Mouse (Mus musculus): ENCODE measurements around the gene Fam196b. TPM values are rescaled to one million over a fixed set of nuclear protein-coding genes. Genes with fewer than 3 reads are reported as not detected.

Gene Fam196b
- polyA plus RNA-seq, 1 experiment from 2014 or later: 1.4 TPM

DNA sequence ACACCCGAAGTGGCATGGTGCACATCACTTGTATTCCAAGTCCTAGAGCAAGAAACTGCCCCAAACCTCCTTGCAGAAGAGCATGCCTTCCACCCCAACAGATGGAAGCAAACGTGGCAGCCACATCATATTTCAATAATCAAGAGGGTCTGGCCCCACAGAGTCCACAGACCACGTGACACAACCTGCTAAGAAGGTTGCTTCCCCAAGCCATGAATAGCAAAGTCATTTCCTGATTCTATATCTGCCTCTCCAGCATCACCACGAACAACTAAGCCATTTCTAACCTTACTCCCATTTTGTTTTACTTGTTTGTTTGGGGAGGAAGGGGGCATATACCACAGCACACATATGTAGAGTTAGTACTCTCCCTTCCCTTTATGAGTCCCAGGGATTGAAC lies 69.6 kb downstream of the Fam196b start:
- DNase-seq (ENCODE audit: low spot score): no peak

DNA sequence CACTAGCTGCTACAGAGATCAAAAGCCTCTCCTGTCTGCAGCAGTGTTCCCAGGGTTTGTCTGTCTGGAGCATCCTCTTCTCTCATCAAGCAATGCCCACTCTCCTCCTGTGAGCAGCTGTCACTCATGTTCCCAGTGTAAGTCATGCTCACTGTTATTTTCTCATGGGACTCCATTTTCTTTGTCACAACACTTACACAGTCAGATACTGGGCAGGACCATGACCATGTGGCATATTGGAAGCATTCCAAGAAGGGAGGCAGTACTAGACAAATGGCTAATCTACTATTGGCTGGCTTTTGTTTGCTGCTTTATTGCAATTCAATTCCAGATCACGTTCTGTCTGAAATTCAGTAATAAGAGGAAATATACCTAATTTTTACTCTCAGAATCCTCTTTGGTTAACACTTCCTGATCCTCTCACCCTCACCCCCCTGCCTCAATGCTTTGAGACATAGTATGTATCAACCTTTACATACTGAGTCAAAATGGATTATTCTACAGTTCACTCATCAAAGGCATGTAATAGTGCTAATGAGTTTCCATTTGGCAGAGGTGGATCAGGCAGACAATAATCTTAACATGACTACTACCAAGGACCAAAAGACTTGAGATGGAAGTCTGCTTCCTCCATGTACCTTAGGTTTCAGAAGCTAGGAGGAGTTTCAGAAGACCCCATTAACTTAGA lies 70.5 kb downstream of the Fam196b start:
- H3K9me3 ChIP-seq (ENCODE audit: control insufficient read depth, low read length): no peaks in the 10 kb centered on the region
- ATAC-seq (ENCODE audit: insufficient read depth, low FRiP score, low TSS enrichment) (no peak), DNase-seq (ENCODE audit: low spot score) (no peak)
- H3K4me2 ChIP-seq (ENCODE audit: low read depth): no peak overlapping the region
- H3K4me1 ChIP-seq (ENCODE audit: control insufficient read depth, insufficient read depth, low read length): no peaks in the 10 kb centered on the region
- H3K9ac ChIP-seq (ENCODE audit: low read length): no peak overlapping the region
- H3K36me3 ChIP-seq (ENCODE audit: control insufficient read depth, insufficient read depth, low read length): no peaks in the 10 kb centered on the region
- H3K27ac ChIP-seq (ENCODE audit: low read depth, low read length): no peak overlapping the region
- no peaks in the 10 kb centered on the region for H3K27me3 ChIP-seq (ENCODE audit: control insufficient read depth, insufficient read depth, low read length)
- 85% methylated on average over 1 of the region's 1 CpGs for WGBS
- H3K4me3 ChIP-seq (ENCODE audit: low read depth, low read length): no peak overlapping the region

More for the DNA sequence above, 69.6 kb downstream of the Fam196b start:
- H3K27ac ChIP-seq (ENCODE audit: low read depth, low read length): no peak overlapping the region
- H3K27me3 ChIP-seq (ENCODE audit: control insufficient read depth, insufficient read depth, low read length): no peaks in the 10 kb centered on the region
- no peak overlapping the region for H3K4me3 ChIP-seq (ENCODE audit: low read depth, low read length)
- ATAC-seq (ENCODE audit: insufficient read depth, low FRiP score, low TSS enrichment): no peak
- H3K9me3 ChIP-seq (ENCODE audit: control insufficient read depth, low read length): no peaks in the 10 kb centered on the region
- peaks cover 3% of the 10 kb centered on the region; the same call in 1 of the 2 replicates for H3K4me1 ChIP-seq (ENCODE audit: control insufficient read depth, insufficient read depth, low read length)
- H3K4me2 ChIP-seq (ENCODE audit: low read depth): no peak overlapping the region
- no peak overlapping the region for H3K9ac ChIP-seq (ENCODE audit: low read length)
- no peaks in the 10 kb centered on the region for H3K36me3 ChIP-seq (ENCODE audit: control insufficient read depth, insufficient read depth, low read length)
- WGBS: 82% methylated on average over 4 of the region's 4 CpGs

- WGBS: 87% methylated on average over 6 of the region's 6 CpGs
- Histone ChIP-seq H3K4me1 (ENCODE audit: control insufficient read depth, insufficient read depth, low read length) (no peaks in the 10 kb centered on the region), H3K4me2 (ENCODE audit: low read depth) (no peak overlapping the region), H3K9me3 (ENCODE audit: control insufficient read depth, low read length) (no peaks in the 10 kb centered on the region), H3K27me3 (ENCODE audit: control insufficient read depth, insufficient read depth, low read length) (no peaks in the 10 kb centered on the region), H3K4me3 (ENCODE audit: low read depth, low read length) (no peak overlapping the region), H3K36me3 (ENCODE audit: control insufficient read depth, insufficient read depth, low read length) (no peaks in the 10 kb centered on the region), H3K9ac (ENCODE audit: low read length) (no peak overlapping the region), H3K27ac (ENCODE audit: low read depth, low read length) (no peak overlapping the region)
- ATAC-seq (ENCODE audit: insufficient read depth, low FRiP score, low TSS enrichment): no peak
- no peak for DNase-seq (ENCODE audit: low spot score)
These were observed 74.9 kb downstream of the Fam196b start for GRCm38 (mm10) chr11:34389261-34390116.

GRCm38 (mm10) chr11:34392105-34392504 lies 77.5 kb downstream of the Fam196b start:
- Histone ChIP-seq H3K4me2 (ENCODE audit: low read depth) (no peak overlapping the region), H3K4me3 (ENCODE audit: low read depth, low read length) (no peak overlapping the region), H3K4me1 (ENCODE audit: control insufficient read depth, insufficient read depth, low read length) (no peaks in the 10 kb centered on the region), H3K9ac (ENCODE audit: low read length) (no peak overlapping the region), H3K36me3 (ENCODE audit: control insufficient read depth, insufficient read depth, low read length) (no peaks in the 10 kb centered on the region), H3K27me3 (ENCODE audit: control insufficient read depth, insufficient read depth, low read length) (no peaks in the 10 kb centered on the region), H3K27ac (ENCODE audit: low read depth, low read length) (no peak overlapping the region), H3K9me3 (ENCODE audit: control insufficient read depth, low read length) (no peaks in the 10 kb centered on the region)
- ATAC-seq (ENCODE audit: insufficient read depth, low FRiP score, low TSS enrichment): no peak
- no peak for DNase-seq (ENCODE audit: low spot score)
- WGBS: 31% methylated on average over 4 of the region's 4 CpGs

DNA sequence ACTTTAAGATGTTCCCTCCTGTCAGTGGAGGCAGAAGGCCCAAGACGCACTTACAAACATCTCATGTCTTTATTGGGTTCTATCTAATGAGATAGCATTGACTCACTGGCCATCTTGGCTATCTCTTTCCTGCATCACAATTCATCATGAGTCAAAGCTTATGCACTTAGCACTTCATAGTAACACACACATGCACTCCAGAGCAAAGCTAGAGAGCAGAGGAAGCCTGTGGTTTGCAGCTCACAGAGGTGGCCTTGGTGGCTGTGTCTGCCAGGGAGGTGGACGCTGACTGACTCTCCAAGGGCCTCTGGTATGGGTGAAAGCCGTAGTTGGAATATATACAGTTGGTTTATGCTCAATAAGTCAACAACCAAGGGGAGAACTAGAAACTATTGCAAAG lies 81.2 kb downstream of the Fam196b start:
- H3K27ac ChIP-seq (ENCODE audit: low read depth, low read length): no peak overlapping the region
- no peaks in the 10 kb centered on the region for H3K36me3 ChIP-seq (ENCODE audit: control insufficient read depth, insufficient read depth, low read length)
- ATAC-seq (ENCODE audit: insufficient read depth, low FRiP score, low TSS enrichment) (no peak), DNase-seq (ENCODE audit: low spot score) (no peak)
- 88% methylated on average over 3 of the region's 3 CpGs for WGBS
- no peak overlapping the region for H3K4me3 ChIP-seq (ENCODE audit: low read depth, low read length)
- H3K27me3 ChIP-seq (ENCODE audit: control insufficient read depth, insufficient read depth, low read length): no peaks in the 10 kb centered on the region
- no peaks in the 10 kb centered on the region for H3K4me1 ChIP-seq (ENCODE audit: control insufficient read depth, insufficient read depth, low read length)
- H3K4me2 ChIP-seq (ENCODE audit: low read depth): no peak overlapping the region
- no peaks in the 10 kb centered on the region for H3K9me3 ChIP-seq (ENCODE audit: control insufficient read depth, low read length)
- no peak overlapping the region for H3K9ac ChIP-seq (ENCODE audit: low read length)

- no peak overlapping the region for H3K9ac ChIP-seq (ENCODE audit: low read length)
- no peak overlapping the region for H3K27ac ChIP-seq (ENCODE audit: low read depth, low read length)
- ATAC-seq (ENCODE audit: insufficient read depth, low FRiP score, low TSS enrichment): no peak
- H3K9me3 ChIP-seq (ENCODE audit: control insufficient read depth, low read length): no peaks in the 10 kb centered on the region
- H3K27me3 ChIP-seq (ENCODE audit: control insufficient read depth, insufficient read depth, low read length): no peaks in the 10 kb centered on the region
- H3K4me2 ChIP-seq (ENCODE audit: low read depth): no peak overlapping the region
- DNase-seq (ENCODE audit: low spot score): no peak
- H3K4me1 ChIP-seq (ENCODE audit: control insufficient read depth, insufficient read depth, low read length): no peaks in the 10 kb centered on the region
- 89% methylated on average over 5 of the region's 5 CpGs for WGBS
- H3K36me3 ChIP-seq (ENCODE audit: control insufficient read depth, insufficient read depth, low read length): no peaks in the 10 kb centered on the region
- no peak overlapping the region for H3K4me3 ChIP-seq (ENCODE audit: low read depth, low read length)
These were observed 83.0 kb downstream of the Fam196b start for GRCm38 (mm10) chr11:34397661-34398060.

GRCm38 (mm10) chr11:34398555-34398954 lies 83.9 kb downstream of the Fam196b start:
- no peaks in the 10 kb centered on the region for H3K9me3 ChIP-seq (ENCODE audit: control insufficient read depth, low read length)
- DNase-seq (ENCODE audit: low spot score): no peak
- H3K4me3 ChIP-seq (ENCODE audit: low read depth, low read length): no peak overlapping the region
- no peaks in the 10 kb centered on the region for H3K27me3 ChIP-seq (ENCODE audit: control insufficient read depth, insufficient read depth, low read length)
- no peak overlapping the region for H3K27ac ChIP-seq (ENCODE audit: low read depth, low read length)
- H3K4me2 ChIP-seq (ENCODE audit: low read depth): no peak overlapping the region
- ATAC-seq (ENCODE audit: insufficient read depth, low FRiP score, low TSS enrichment): no peak
- H3K36me3 ChIP-seq (ENCODE audit: control insufficient read depth, insufficient read depth, low read length): no peaks in the 10 kb centered on the region
- H3K9ac ChIP-seq (ENCODE audit: low read length): no peak overlapping the region
- WGBS: 93% methylated on average over 2 of the region's 2 CpGs
- no peaks in the 10 kb centered on the region for H3K4me1 ChIP-seq (ENCODE audit: control insufficient read depth, insufficient read depth, low read length)

DNA sequence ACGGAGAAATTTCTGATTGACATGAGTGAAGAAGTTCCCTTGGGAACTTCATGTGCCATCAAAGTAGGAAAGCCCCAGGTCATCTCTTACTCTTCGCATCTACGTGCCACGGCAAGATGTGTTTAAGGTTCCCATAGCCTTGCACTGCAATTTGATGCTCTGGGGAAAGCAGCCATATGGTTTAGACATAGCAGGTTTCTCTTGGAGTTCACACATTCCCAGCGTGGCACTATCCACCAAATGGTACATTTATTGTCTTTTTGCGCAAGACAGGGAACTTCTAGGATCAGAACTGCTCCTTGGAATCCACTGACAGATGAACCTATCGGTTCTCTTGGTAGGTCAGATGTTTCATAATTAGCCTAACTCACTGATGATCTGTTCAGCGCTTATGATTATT lies 86.7 kb downstream of the Fam196b start:
- DNase-seq (ENCODE audit: low spot score): no peak
- 67% methylated on average over 8 of the region's 8 CpGs for WGBS
- Histone ChIP-seq H3K36me3 (ENCODE audit: control insufficient read depth, insufficient read depth, low read length) (no peaks in the 10 kb centered on the region), H3K27me3 (ENCODE audit: control insufficient read depth, insufficient read depth, low read length) (no peaks in the 10 kb centered on the region), H3K4me2 (ENCODE audit: low read depth) (no peak overlapping the region), H3K9me3 (ENCODE audit: control insufficient read depth, low read length) (no peaks in the 10 kb centered on the region), H3K27ac (ENCODE audit: low read depth, low read length) (no peak overlapping the region), H3K9ac (ENCODE audit: low read length) (no peak overlapping the region), H3K4me3 (ENCODE audit: low read depth, low read length) (no peak overlapping the region), H3K4me1 (ENCODE audit: control insufficient read depth, insufficient read depth, low read length) (no peaks in the 10 kb centered on the region)
- ATAC-seq (ENCODE audit: insufficient read depth, low FRiP score, low TSS enrichment): no peak

DNA sequence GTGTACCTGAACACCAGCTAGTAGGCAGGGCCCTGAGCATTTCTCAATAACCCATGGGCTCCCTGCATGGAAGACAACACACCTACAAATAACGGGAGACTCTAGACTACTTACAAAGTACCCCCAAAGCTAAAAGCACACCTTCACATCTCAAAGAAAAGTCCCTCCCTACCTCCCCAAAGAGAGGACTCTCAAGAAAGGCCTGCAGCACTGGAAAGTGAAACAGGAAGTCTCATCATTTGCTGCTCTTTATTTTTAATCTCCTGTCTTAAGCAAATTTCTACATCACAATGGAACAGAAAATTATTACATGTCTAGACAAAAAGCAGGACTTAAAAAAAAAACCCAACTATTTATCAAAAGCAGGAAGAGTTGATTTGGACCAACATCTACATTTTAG lies 90.7 kb downstream of the Fam196b start:
- Histone ChIP-seq H3K27me3 (ENCODE audit: control insufficient read depth, insufficient read depth, low read length) (no peaks in the 10 kb centered on the region), H3K9me3 (ENCODE audit: control insufficient read depth, low read length) (no peaks in the 10 kb centered on the region), H3K4me1 (ENCODE audit: control insufficient read depth, insufficient read depth, low read length) (no peaks in the 10 kb centered on the region), H3K4me3 (ENCODE audit: low read depth, low read length) (no peak overlapping the region), H3K4me2 (ENCODE audit: low read depth) (no peak overlapping the region), H3K27ac (ENCODE audit: low read depth, low read length) (no peak overlapping the region), H3K36me3 (ENCODE audit: control insufficient read depth, insufficient read depth, low read length) (no peaks in the 10 kb centered on the region), H3K9ac (ENCODE audit: low read length) (no peak overlapping the region)
- ATAC-seq (ENCODE audit: insufficient read depth, low FRiP score, low TSS enrichment) (no peak), DNase-seq (ENCODE audit: low spot score) (no peak)
- 91% methylated on average over 1 of the region's 1 CpGs for WGBS

Data from neural tube, embryonic 11.5 days (tissue).